Mouse (Mus musculus): ENCODE results near the gene Ifitm10. TPM values are rescaled to one million over a fixed set of nuclear protein-coding genes. Genes with fewer than 3 reads are reported as not detected.

The Ifitm10 gene
- total and polyA plus RNA-seq, 2 experiments from 2014 or later: 3.9 to 4.0 TPM

DNA sequence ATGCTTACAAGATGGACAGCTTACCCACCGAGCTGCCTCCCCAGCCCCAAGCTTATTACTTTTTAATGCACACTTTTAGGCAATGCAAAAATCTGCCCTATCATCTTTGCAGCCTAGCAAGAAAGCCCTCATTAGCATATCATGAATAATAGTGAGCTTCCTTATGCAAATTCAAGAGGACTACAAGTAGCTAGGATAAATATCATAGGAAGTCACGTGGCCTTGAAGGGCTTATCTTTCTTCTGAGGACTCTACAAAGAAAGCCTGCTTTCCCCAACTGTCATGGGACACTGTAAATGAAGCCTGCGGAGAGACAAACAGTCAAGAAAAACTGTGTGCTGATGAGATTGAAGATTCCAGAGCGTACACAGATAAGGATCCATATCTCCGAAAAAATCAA is 22.0 kb downstream of the Ifitm10 start:
- no peak for DNase-seq (ENCODE audit: low spot score)
- Histone ChIP-seq H3K9ac (replicated peaks; ENCODE audit: low read depth, low read length) (no peak overlapping the region), H3K27ac (ENCODE audit: low read depth) (no peak overlapping the region), H3K4me2 (ENCODE audit: low read depth, low read length) (no peak overlapping the region), H3K4me3 (ENCODE audit: low read depth, low read length) (no peak overlapping the region), H3K36me3 (replicated peaks; ENCODE audit: control insufficient read depth, insufficient read depth, low read length) (no peaks in the 10 kb centered on the region), H3K4me1 (ENCODE audit: control insufficient read depth, insufficient read depth) (no peaks in the 10 kb centered on the region; the same call in 1 of the 2 replicates), H3K9me3 (replicated peaks; ENCODE audit: control insufficient read depth, low read length) (no peaks in the 10 kb centered on the region), H3K27me3 (ENCODE audit: control insufficient read depth, insufficient read depth, low read length) (no peaks in the 10 kb centered on the region)
- 62% methylated on average over 5 of the region's 5 CpGs for WGBS
- ATAC-seq (ENCODE audit: insufficient read depth, low read depth): no peak
- TF ChIP-seq CTCF (IDR thresholded peaks at IDR 0.05; ENCODE audit: low read depth) (no peak), EP300 (IDR thresholded peaks at IDR 0.05; ENCODE audit: low read depth) (no peak)

- H3K4me3 ChIP-seq (ENCODE audit: low read depth, low read length): no peak overlapping the region
- no peaks in the 10 kb centered on the region for H3K9me3 ChIP-seq (replicated peaks; ENCODE audit: control insufficient read depth, low read length)
- no peak for DNase-seq (ENCODE audit: low spot score)
- no peaks in the 10 kb centered on the region for H3K27me3 ChIP-seq (ENCODE audit: control insufficient read depth, insufficient read depth, low read length)
- TF ChIP-seq EP300 (IDR thresholded peaks at IDR 0.05; ENCODE audit: low read depth) (no peak), CTCF (IDR thresholded peaks at IDR 0.05; ENCODE audit: low read depth) (no peak)
- H3K4me2 ChIP-seq (ENCODE audit: low read depth, low read length): no peak overlapping the region
- 38% methylated on average over 9 of the region's 9 CpGs for WGBS
- H3K9ac ChIP-seq (replicated peaks; ENCODE audit: low read depth, low read length): no peak overlapping the region
- no peaks in the 10 kb centered on the region for H3K4me1 ChIP-seq (ENCODE audit: control insufficient read depth, insufficient read depth)
- H3K36me3 ChIP-seq (replicated peaks; ENCODE audit: control insufficient read depth, insufficient read depth, low read length): no peaks in the 10 kb centered on the region
- H3K27ac ChIP-seq (ENCODE audit: low read depth): no peak overlapping the region
- no peak for ATAC-seq (ENCODE audit: insufficient read depth, low read depth)
Observed at GRCm38 (mm10) chr7:142349308-142349961, 24.1 kb downstream of the Ifitm10 start.

- no peaks in the 10 kb centered on the region for H3K36me3 ChIP-seq (replicated peaks; ENCODE audit: control insufficient read depth, insufficient read depth, low read length)
- no peak overlapping the region for H3K9ac ChIP-seq (replicated peaks; ENCODE audit: low read depth, low read length)
- no peak overlapping the region for H3K4me3 ChIP-seq (ENCODE audit: low read depth, low read length)
- no peak for TF ChIP-seq EP300 (IDR thresholded peaks at IDR 0.05; ENCODE audit: low read depth)
- no peak for TF ChIP-seq CTCF (IDR thresholded peaks at IDR 0.05; ENCODE audit: low read depth)
- ATAC-seq (ENCODE audit: insufficient read depth, low read depth) (no peak), DNase-seq (ENCODE audit: low spot score) (no peak)
- H3K9me3 ChIP-seq (replicated peaks; ENCODE audit: control insufficient read depth, low read length): no peaks in the 10 kb centered on the region
- no peaks in the 10 kb centered on the region for H3K4me1 ChIP-seq (ENCODE audit: control insufficient read depth, insufficient read depth)
- H3K4me2 ChIP-seq (ENCODE audit: low read depth, low read length): no peak overlapping the region
- no peak overlapping the region for H3K27ac ChIP-seq (ENCODE audit: low read depth)
- no peaks in the 10 kb centered on the region for H3K27me3 ChIP-seq (ENCODE audit: control insufficient read depth, insufficient read depth, low read length)
- 69% methylated on average over 4 of the region's 4 CpGs for WGBS
Observed at GRCm38 (mm10) chr7:142347542-142347941, 26.0 kb downstream of the Ifitm10 start.

DNA sequence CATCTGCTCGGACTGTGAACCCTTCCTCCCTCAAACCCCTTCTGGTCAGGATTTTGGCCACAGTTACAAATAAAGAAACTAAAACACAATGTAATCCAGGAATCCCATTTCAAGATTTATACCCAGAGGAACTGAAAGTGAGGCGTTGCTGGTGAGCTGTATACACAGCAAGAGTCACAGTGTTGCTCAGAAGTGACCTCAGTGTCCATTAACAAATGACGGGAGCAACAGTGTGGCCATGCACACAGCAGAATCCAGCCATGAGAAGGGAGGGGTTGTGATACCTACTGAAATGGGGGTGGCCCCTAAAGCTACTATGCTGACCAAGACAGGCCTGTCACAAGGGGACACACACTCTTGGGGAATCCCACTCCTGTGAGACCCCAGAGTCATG is 31.3 kb downstream of the Ifitm10 start:
- ATAC-seq (ENCODE audit: insufficient read depth, low read depth) (no peak), DNase-seq (ENCODE audit: low spot score) (no peak)
- Histone ChIP-seq H3K4me1 (ENCODE audit: control insufficient read depth, insufficient read depth) (no peaks in the 10 kb centered on the region), H3K27ac (ENCODE audit: low read depth) (peak overlapping the region; percentile 40; the same call in 1 of the 2 replicates), H3K36me3 (replicated peaks; ENCODE audit: control insufficient read depth, insufficient read depth, low read length) (no peaks in the 10 kb centered on the region), H3K4me3 (ENCODE audit: low read depth, low read length) (no peak overlapping the region), H3K27me3 (ENCODE audit: control insufficient read depth, insufficient read depth, low read length) (no peaks in the 10 kb centered on the region), H3K9ac (replicated peaks; ENCODE audit: low read depth, low read length) (no peak overlapping the region), H3K9me3 (replicated peaks; ENCODE audit: control insufficient read depth, low read length) (no peaks in the 10 kb centered on the region), H3K4me2 (ENCODE audit: low read depth, low read length) (no peak overlapping the region)
- 69% methylated on average over 3 of the region's 3 CpGs for WGBS
- TF ChIP-seq CTCF (IDR thresholded peaks at IDR 0.05; ENCODE audit: low read depth) (no peak), EP300 (IDR thresholded peaks at IDR 0.05; ENCODE audit: low read depth) (no peak)

DNA sequence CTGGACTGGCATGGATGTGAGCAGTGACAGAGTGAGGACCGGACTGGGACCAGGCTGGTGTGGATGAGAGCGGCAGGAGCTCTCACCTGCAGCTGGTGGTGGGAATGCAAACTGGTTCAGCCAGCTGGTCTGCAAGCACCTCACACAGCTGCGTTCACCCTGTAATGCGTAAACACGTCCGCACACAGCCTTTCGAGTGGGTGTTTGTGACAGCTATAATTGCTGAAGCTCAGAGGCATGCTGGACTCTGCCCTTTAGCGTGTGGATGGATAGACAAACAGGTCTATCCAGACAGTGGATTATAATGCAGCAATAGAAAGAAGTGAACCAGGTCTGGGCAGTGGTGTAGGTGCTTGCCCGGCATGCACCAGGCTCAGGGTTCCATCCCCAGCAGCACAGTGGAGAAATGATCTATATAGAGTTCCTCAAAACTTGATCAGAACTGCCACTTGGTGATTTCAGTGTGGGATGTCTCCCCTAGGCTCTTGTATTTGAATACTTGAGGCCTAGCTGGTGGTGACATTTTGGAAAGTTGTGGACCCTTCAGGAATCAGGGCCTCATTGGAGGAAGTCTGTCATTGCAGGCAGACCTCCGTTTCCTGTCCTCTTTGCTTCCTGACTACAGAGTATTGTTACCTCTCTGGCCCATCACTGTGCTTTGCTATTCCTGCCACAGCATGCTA is 31.8 kb downstream of the Ifitm10 start:
- H3K27ac ChIP-seq (ENCODE audit: low read depth): peak overlapping the region; percentile 40; the same call in 1 of the 2 replicates

More for the DNA sequence above, 31.8 kb downstream of the Ifitm10 start:
- Histone ChIP-seq H3K27me3 (ENCODE audit: control insufficient read depth, insufficient read depth, low read length) (no peaks in the 10 kb centered on the region), H3K9me3 (replicated peaks; ENCODE audit: control insufficient read depth, low read length) (no peaks in the 10 kb centered on the region), H3K4me3 (ENCODE audit: low read depth, low read length) (no peak overlapping the region), H3K36me3 (replicated peaks; ENCODE audit: control insufficient read depth, insufficient read depth, low read length) (no peaks in the 10 kb centered on the region), H3K4me2 (ENCODE audit: low read depth, low read length) (no peak overlapping the region), H3K9ac (replicated peaks; ENCODE audit: low read depth, low read length) (no peak overlapping the region), H3K4me1 (ENCODE audit: control insufficient read depth, insufficient read depth) (no peaks in the 10 kb centered on the region)
- DNase-seq (ENCODE audit: low spot score) (no peak), ATAC-seq (ENCODE audit: insufficient read depth, low read depth) (no peak)
- 70% methylated on average over 10 of the region's 10 CpGs for WGBS
- no peak for TF ChIP-seq CTCF (IDR thresholded peaks at IDR 0.05; ENCODE audit: low read depth)
- TF ChIP-seq EP300 (IDR thresholded peaks at IDR 0.05; ENCODE audit: low read depth): no peak

All from heart, postnatal 0 days (tissue).